Mouse (Mus musculus): ENCODE measurements at regions not wholly inside any gene's neighbourhood (a gene's known extent, or its start where the extent isn't known, plus 50 kb on each side); places are given as distances from the start of the nearest gene placed in this dataset.

DNA sequence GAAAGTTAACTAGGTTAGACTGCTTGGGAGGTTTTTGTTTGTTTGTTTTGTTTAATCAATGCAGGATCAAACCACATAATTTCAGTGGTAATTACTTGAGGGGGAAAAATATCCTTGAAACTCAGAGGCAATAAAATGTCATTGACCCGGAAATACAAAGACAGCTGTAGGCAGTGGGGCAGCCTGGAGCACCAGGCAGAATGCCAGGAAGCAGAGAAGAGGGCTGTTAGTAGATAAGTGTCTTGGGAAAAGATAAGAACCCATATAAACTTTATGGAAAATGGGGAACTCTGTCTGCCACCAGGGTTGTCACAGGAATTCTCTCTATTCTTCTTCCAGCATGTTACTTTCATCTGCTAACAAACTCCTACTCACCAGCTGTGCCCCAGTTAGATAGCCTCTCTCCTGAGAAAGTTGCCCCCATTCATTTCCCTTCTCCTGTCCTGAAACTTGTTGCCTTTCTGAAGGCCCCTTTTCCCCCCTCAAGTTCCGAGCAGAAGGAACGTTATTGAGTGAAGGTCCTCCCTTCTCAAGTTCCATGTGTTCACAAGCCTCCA, 136.4 kb downstream of the H2al1j start:
- TF ChIP-seq CTCF (IDR thresholded peaks at IDR 0.05; ENCODE audit: borderline replicate concordance, extremely low read depth, insufficient read depth, insufficient read length), result no peak
- TF ChIP-seq POLR2A (IDR thresholded peaks at IDR 0.05; ENCODE audit: borderline replicate concordance, extremely low read depth, insufficient read depth, insufficient read length, poor library complexity, severe bottlenecking), result no peak
